Mouse (Mus musculus): ENCODE measurements around the gene Ralb. TPM values are rescaled to one million over a fixed set of nuclear protein-coding genes. Genes with fewer than 3 reads are reported as not detected.

The Ralb gene
- polyA plus RNA-seq, 1 experiment from 2014 or later, result 124 TPM

- 0 out of 2 replicates have a peak, but pooled peaks cover 1% of the 10 kb centered on the region for H3K36me3 ChIP-seq (ENCODE audit: control insufficient read depth, insufficient read depth, low read length)
- H3K9me3 ChIP-seq (ENCODE audit: control insufficient read depth, low read length), result no peaks in the 10 kb centered on the region
- ATAC-seq (replicated peaks; ENCODE audit: low FRiP score, low TSS enrichment, low read depth), result no peak
- WGBS, result 87% methylated on average over 3 of the region's 3 CpGs
- no peaks in the 10 kb centered on the region for H3K27me3 ChIP-seq (replicated peaks; ENCODE audit: control insufficient read depth, insufficient read depth, low read length)
- H3K9ac ChIP-seq (ENCODE audit: low read length), result no peak overlapping the region
- no peak overlapping the region for H3K4me3 ChIP-seq (ENCODE audit: low read depth, low read length)
- DNase-seq (ENCODE audit: low spot score), result no peak
- H3K4me1 ChIP-seq (replicated peaks; ENCODE audit: control insufficient read depth, insufficient read depth, low read length), result peaks cover 12% of the 10 kb centered on the region
- no peak overlapping the region for H3K4me2 ChIP-seq (ENCODE audit: low read length)
- H3K27ac ChIP-seq (ENCODE audit: low read depth), result no peak overlapping the region
These were observed 1.4 kb upstream of the Ralb start for GRCm38 (mm10) chr1:119505951-119506350.

GRCm38 (mm10) chr1:119503808-119504207 is 786 bp downstream of the Ralb start:
- 13% methylated on average over 5 of the region's 5 CpGs for WGBS
- peaks cover 12% of the 10 kb centered on the region for H3K4me1 ChIP-seq (replicated peaks; ENCODE audit: control insufficient read depth, insufficient read depth, low read length)
- ATAC-seq (replicated peaks; ENCODE audit: low FRiP score, low TSS enrichment, low read depth), result no peak
- peak overlapping the region; percentile 64 for H3K27ac ChIP-seq (ENCODE audit: low read depth)
- peak; percentile 63 for DNase-seq (ENCODE audit: low spot score)
- no peaks in the 10 kb centered on the region for H3K9me3 ChIP-seq (ENCODE audit: control insufficient read depth, low read length)
- peak overlapping the region; percentile 67 for H3K9ac ChIP-seq (ENCODE audit: low read length)
- peak overlapping the region; percentile 68 for H3K4me2 ChIP-seq (ENCODE audit: low read length)
- H3K4me3 ChIP-seq (ENCODE audit: low read depth, low read length), result peak overlapping the region; percentile 73
- H3K36me3 ChIP-seq (ENCODE audit: control insufficient read depth, insufficient read depth, low read length), result 0 out of 2 replicates have a peak, but pooled peaks cover 9% of the 10 kb centered on the region
- no peaks in the 10 kb centered on the region for H3K27me3 ChIP-seq (replicated peaks; ENCODE audit: control insufficient read depth, insufficient read depth, low read length)

GRCm38 (mm10) chr1:119503181-119503580 is 1.4 kb downstream of the Ralb start:
- no peak for ATAC-seq (replicated peaks; ENCODE audit: low FRiP score, low TSS enrichment, low read depth)
- Histone ChIP-seq H3K36me3 (ENCODE audit: control insufficient read depth, insufficient read depth, low read length) (0 out of 2 replicates have a peak, but pooled peaks cover 9% of the 10 kb centered on the region), H3K9ac (ENCODE audit: low read length) (peak overlapping the region; percentile 67; the same call in 1 of the 2 replicates), H3K9me3 (ENCODE audit: control insufficient read depth, low read length) (no peaks in the 10 kb centered on the region), H3K4me2 (ENCODE audit: low read length) (peak overlapping the region; percentile 68), H3K27ac (ENCODE audit: low read depth) (no peak overlapping the region), H3K4me1 (replicated peaks; ENCODE audit: control insufficient read depth, insufficient read depth, low read length) (peaks cover 12% of the 10 kb centered on the region), H3K27me3 (replicated peaks; ENCODE audit: control insufficient read depth, insufficient read depth, low read length) (no peaks in the 10 kb centered on the region), H3K4me3 (ENCODE audit: low read depth, low read length) (peak overlapping the region; percentile 73)
- no peak for DNase-seq (ENCODE audit: low spot score)
- 76% methylated on average over 3 of the region's 3 CpGs for WGBS

- H3K9ac ChIP-seq (ENCODE audit: low read length), result no peak overlapping the region
These were observed 1.9 kb downstream of the Ralb start for GRCm38 (mm10) chr1:119502729-119503128.

GRCm38 (mm10) chr1:119501881-119502280 is 2.7 kb downstream of the Ralb start:
- Histone ChIP-seq H3K36me3 (ENCODE audit: control insufficient read depth, insufficient read depth, low read length) (0 out of 2 replicates have a peak, but pooled peaks cover 9% of the 10 kb centered on the region), H3K9me3 (ENCODE audit: control insufficient read depth, low read length) (no peaks in the 10 kb centered on the region), H3K27ac (ENCODE audit: low read depth) (no peak overlapping the region), H3K4me2 (ENCODE audit: low read length) (no peak overlapping the region), H3K4me1 (replicated peaks; ENCODE audit: control insufficient read depth, insufficient read depth, low read length) (peaks cover 12% of the 10 kb centered on the region), H3K9ac (ENCODE audit: low read length) (no peak overlapping the region), H3K4me3 (ENCODE audit: low read depth, low read length) (no peak overlapping the region), H3K27me3 (replicated peaks; ENCODE audit: control insufficient read depth, insufficient read depth, low read length) (no peaks in the 10 kb centered on the region)
- 78% methylated on average over 8 of the region's 8 CpGs for WGBS
- no peak for DNase-seq (ENCODE audit: low spot score)
- ATAC-seq (replicated peaks; ENCODE audit: low FRiP score, low TSS enrichment, low read depth), result no peak

More at GRCm38 (mm10) chr1:119502729-119503128, 1.9 kb downstream of the Ralb start:
- Histone ChIP-seq H3K4me2 (ENCODE audit: low read length) (peak overlapping the region; percentile 68), H3K27ac (ENCODE audit: low read depth) (no peak overlapping the region), H3K9me3 (ENCODE audit: control insufficient read depth, low read length) (no peaks in the 10 kb centered on the region), H3K4me3 (ENCODE audit: low read depth, low read length) (peak overlapping the region; percentile 73), H3K27me3 (replicated peaks; ENCODE audit: control insufficient read depth, insufficient read depth, low read length) (no peaks in the 10 kb centered on the region), H3K4me1 (replicated peaks; ENCODE audit: control insufficient read depth, insufficient read depth, low read length) (peaks cover 12% of the 10 kb centered on the region), H3K36me3 (ENCODE audit: control insufficient read depth, insufficient read depth, low read length) (0 out of 2 replicates have a peak, but pooled peaks cover 9% of the 10 kb centered on the region)
- no peak for ATAC-seq (replicated peaks; ENCODE audit: low FRiP score, low TSS enrichment, low read depth)
- 85% methylated on average over 11 of the region's 11 CpGs for WGBS
- no peak for DNase-seq (ENCODE audit: low spot score)

- ATAC-seq (replicated peaks; ENCODE audit: low FRiP score, low TSS enrichment, low read depth) (no peak), DNase-seq (ENCODE audit: low spot score) (no peak)
- Histone ChIP-seq H3K27ac (ENCODE audit: low read depth) (no peak overlapping the region), H3K4me1 (replicated peaks; ENCODE audit: control insufficient read depth, insufficient read depth, low read length) (peaks cover 12% of the 10 kb centered on the region), H3K27me3 (replicated peaks; ENCODE audit: control insufficient read depth, insufficient read depth, low read length) (no peaks in the 10 kb centered on the region), H3K9ac (ENCODE audit: low read length) (no peak overlapping the region), H3K36me3 (ENCODE audit: control insufficient read depth, insufficient read depth, low read length) (0 out of 2 replicates have a peak, but pooled peaks cover 9% of the 10 kb centered on the region), H3K9me3 (ENCODE audit: control insufficient read depth, low read length) (no peaks in the 10 kb centered on the region), H3K4me3 (ENCODE audit: low read depth, low read length) (no peak overlapping the region), H3K4me2 (ENCODE audit: low read length) (no peak overlapping the region)
- 92% methylated on average over 10 of the region's 10 CpGs for WGBS
These were observed 5.1 kb downstream of the Ralb start for GRCm38 (mm10) chr1:119499456-119499855.

- 78% methylated on average over 9 of the region's 9 CpGs for WGBS
These were observed 5.9 kb downstream of the Ralb start for GRCm38 (mm10) chr1:119498536-119499231.

GRCm38 (mm10) chr1:119497346-119498004 is 7.1 kb downstream of the Ralb start:
- H3K4me3 ChIP-seq (ENCODE audit: low read depth, low read length), result no peak overlapping the region
- DNase-seq (ENCODE audit: low spot score), result no peak
- H3K9ac ChIP-seq (ENCODE audit: low read length), result no peak overlapping the region
- no peak overlapping the region for H3K27ac ChIP-seq (ENCODE audit: low read depth)
- WGBS, result 84% methylated on average over 5 of the region's 5 CpGs
- no peaks in the 10 kb centered on the region for H3K9me3 ChIP-seq (ENCODE audit: control insufficient read depth, low read length)
- H3K36me3 ChIP-seq (ENCODE audit: control insufficient read depth, insufficient read depth, low read length), result 0 out of 2 replicates have a peak, but pooled peaks cover 9% of the 10 kb centered on the region
- H3K27me3 ChIP-seq (replicated peaks; ENCODE audit: control insufficient read depth, insufficient read depth, low read length), result no peaks in the 10 kb centered on the region
- no peak overlapping the region for H3K4me2 ChIP-seq (ENCODE audit: low read length)
- H3K4me1 ChIP-seq (replicated peaks; ENCODE audit: control insufficient read depth, insufficient read depth, low read length), result peaks cover 4% of the 10 kb centered on the region
- ATAC-seq (replicated peaks; ENCODE audit: low FRiP score, low TSS enrichment, low read depth), result no peak

More at GRCm38 (mm10) chr1:119498536-119499231, 5.9 kb downstream of the Ralb start:
- Histone ChIP-seq H3K9me3 (ENCODE audit: control insufficient read depth, low read length) (no peaks in the 10 kb centered on the region), H3K27ac (ENCODE audit: low read depth) (no peak overlapping the region), H3K9ac (ENCODE audit: low read length) (no peak overlapping the region), H3K4me2 (ENCODE audit: low read length) (no peak overlapping the region), H3K27me3 (replicated peaks; ENCODE audit: control insufficient read depth, insufficient read depth, low read length) (no peaks in the 10 kb centered on the region), H3K4me3 (ENCODE audit: low read depth, low read length) (no peak overlapping the region), H3K4me1 (replicated peaks; ENCODE audit: control insufficient read depth, insufficient read depth, low read length) (peaks cover 12% of the 10 kb centered on the region), H3K36me3 (ENCODE audit: control insufficient read depth, insufficient read depth, low read length) (0 out of 2 replicates have a peak, but pooled peaks cover 9% of the 10 kb centered on the region)
- ATAC-seq (replicated peaks; ENCODE audit: low FRiP score, low TSS enrichment, low read depth), result no peak
- no peak for DNase-seq (ENCODE audit: low spot score)
